Mouse (Mus musculus) spleen, postnatal 4 days (tissue): ENCODE data around the gene Hist1h4a.
"Not testable (repeated sequence)": the region's sequence is repeated elsewhere in the genome, so short reads cannot be mapped to it uniquely, and the experiment has no call there.

Experiments
- DNase-seq, 2 experiments: peaks; one replicate each; pipeline ENCODE4 v3.0.0; 2022; ENCODE audit warnings: low spot score in 2 of 2

Hist1h4a gene

DNA sequence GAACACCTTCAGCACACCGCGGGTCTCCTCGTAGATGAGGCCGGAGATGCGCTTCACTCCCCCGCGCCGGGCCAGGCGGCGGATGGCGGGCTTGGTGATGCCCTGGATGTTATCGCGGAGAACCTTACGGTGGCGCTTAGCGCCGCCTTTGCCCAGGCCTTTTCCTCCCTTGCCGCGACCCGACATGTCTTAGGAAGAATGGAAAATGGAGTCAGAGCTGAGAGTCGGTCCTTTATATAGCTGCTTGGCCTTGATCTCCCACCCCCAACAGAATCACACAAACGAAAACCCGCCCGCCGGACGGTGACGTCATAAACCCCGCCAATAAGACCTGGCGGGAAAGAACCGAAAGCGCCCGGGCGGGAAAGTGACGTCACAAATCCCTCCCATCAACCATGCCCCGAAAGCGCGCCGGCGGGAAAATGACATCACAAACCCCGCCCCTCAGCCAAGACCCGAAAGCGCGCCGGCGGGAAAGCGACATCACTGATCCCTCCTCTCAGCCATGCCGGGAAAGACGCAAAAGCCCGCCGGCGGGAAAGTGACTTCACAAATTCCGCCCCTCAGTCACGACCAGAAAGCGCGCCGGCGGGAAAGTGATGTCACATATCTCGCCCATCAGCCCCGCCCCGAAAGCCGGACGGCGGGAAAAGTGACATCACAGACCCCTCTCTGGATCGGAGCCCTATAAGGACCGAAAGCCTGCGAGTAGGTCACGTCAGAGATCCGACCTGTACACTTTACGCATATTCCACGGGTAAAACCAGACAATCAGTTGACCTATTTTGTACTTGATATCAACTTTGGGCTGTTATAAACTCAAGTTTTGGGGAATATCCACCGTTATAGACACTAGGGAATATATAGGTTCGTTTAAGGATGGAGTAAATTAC, at the start of gene Hist1h4a:
Gene Hist1h4a (minus strand): TSS at position 259 of the 893 bp plus-strand sequence.
- DNase-seq: peak; percentile 99

DNA sequence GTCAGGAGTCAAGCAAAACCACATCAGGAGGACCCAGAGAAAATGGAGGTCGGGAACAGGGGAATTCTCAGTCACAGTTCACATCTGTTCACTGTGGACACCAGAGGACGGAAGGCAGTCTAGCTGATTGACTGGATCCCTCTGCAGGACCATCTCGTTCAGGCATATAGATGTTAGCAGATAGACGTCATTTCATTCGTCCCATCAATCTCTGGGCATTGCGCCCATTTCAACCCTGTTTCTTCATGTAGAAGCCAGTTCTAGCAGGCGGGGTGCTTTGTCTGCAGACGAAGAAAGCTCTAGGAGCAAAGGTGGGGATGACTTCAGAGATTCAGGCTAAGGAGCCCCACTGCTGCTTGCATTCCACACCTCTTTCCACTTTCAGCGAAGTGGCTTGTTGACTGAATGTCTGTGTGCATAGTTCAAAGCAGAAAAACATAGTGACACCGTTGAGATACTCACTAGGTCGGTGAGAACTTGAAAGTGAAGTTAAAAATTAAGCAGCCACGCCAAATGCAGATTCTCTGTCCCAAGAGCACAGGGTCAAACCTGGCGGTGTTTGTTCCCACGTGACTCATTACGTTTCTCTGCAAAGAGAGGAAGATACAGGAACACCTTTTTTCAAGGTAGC, 45.5 kb upstream of the Hist1h4a start, which contains the start of gene Slc17a2:
Gene Slc17a2 (plus strand): TSS at position 572 of the 631 bp plus-strand sequence.
- DNase-seq: no peak

DNA sequence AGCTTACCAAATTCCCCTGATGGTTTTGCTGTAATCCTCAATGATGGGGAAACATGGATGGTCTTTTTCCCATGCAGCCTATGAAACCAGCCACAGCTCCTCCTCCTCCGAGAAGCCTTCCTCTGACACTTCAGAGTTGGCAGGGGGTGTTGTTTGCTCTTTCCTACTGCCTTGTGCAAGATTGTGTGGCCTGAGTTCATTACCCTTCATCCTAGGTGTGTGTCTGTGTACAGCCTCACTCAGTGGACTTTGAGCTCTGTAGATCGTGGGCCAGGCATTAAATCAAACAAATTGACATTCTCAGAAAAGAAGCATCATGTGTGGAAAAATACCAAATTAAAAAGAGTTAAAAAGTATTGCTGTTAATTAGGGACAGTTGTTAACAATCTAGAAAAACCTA, 43.5 kb upstream of the Hist1h4a start:
- no peak for DNase-seq

DNA sequence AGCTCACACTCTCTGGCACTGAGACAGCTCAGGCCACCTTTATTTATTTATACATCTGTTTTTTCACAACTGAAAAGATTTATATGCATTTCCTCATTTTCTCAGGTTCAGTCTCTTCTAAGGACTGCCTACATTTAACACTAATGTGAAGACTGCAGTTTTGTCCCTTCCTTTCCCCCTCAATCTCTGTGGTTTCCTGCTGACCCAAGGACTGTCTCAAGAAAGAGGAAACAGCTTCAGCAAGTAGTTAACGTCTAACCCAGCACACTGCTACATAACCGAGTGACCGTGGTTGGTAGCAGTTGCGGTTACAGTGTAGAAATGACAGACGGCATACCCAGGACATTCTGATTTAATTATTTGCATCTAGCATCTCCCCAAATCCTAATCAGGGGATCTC, 38.4 kb upstream of the Hist1h4a start:
- DNase-seq: no peak

DNA sequence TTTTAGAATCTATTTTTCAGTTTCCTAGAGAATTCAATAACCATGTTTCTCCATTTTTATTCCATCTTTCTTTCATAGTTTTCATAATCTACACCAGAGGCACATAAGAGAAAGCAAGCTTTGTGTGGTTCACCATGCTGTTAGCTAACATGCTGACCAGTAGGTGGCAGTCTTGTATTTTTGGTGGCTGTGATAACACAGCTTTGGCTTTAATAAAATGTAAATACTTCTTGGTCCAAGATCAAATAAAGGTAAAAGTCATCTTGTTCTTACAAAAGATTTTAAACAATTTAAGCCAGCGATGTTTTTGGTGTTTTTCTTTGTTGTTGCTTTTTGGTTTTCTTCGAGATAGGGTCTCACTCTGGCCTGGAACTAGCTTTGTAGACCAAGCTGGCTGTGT, 31.5 kb upstream of the Hist1h4a start:
- peak; percentile 44 to 71 for DNase-seq

DNA sequence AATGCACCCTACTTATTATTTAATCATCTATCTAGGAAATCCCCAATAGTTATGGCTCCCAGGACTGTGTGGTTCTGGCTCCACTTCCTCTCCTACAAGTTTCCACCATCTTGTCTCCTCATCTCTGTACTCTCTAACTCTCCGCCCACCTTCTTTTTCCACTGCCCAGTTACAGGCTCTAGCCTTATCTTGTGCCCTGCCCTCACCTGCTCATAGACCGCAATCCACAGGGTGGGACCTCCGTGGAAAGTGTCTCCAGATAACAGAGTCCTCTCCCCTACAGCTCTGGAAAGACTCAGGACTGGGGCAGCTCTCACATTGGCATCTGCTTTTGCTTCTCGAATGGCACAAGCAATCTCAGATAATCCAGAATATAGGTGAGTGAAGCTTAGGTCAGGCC, 18.0 kb upstream of the Hist1h4a start:
- DNase-seq: no peak

DNA sequence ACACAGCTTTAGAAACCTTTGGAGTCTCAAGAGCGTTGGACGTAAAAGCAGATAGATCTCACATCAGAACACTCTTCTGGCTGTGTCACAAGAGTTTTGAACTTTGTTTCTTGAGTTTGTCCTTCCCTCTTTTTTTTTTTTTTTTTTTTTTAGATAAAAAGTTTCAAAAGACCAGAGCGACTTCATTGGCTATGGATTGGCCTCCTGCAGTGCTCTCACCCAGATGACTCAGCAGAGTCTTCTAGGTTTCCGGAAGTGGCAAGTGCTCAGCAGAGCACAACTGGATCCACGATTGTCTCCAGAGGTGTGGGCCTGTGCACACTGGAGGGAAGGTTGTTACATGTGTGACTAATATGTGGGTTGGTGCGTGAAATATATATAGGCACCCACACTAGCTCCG, 17.3 kb upstream of the Hist1h4a start:
- DNase-seq: no peak

DNA sequence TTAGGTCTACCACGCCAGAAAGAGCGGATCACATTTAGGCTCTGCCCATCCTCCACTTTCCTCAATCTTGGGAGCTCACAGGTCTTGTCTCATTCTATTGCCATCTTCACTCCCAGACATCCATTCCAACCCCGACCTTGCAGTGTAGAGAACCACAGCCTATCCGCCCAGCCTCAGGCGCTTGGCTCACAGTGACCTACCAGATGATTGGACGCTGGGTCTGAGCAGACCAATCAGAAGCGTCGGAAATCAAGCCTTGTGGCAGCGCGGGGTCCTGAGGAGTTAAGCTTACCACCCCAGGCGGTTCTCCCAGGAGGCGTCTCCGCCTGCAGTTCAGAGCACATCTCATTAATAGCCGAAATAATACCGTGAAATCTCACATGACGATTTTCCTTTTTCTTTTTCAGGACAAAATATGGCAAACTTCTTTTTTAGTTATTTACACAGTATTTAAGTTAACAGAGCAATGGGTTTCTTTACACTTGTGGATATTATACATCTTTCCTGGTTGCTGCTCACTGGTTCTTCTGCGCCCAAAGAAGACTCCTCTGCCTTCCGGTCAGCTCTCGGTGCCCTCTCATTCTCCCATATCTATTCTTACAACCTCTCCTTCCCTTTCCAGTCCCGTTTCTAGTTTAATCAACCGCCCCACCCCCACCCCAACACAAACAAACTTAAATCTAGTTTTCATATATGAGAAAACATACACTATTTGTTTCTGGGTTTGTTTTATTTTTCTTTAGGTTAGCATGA, 11.7 kb upstream of the Hist1h4a start:
- DNase-seq: peak; percentile 66 to 76

DNA sequence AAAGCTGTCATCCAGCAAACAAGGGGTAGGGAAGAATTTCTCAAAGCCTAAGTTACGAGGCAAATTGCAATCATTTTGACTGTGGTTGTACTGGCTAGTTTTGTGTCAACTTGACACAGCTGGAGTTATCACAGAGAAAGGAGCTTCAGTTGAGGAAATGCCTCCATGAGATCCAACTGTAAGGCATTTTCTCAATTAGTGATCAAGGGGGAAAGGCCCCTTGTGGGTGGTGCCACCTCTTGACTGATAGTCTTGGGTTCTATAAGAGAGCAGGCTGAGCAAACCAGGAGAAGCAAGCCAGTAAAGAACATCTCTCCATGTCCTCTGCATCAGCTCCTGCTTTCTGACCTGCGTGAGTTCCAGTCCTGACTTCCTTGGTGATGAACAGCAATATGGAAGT, 8.6 kb upstream of the Hist1h4a start, which contains the start of gene Trim38:
Gene Trim38 (plus strand): TSS at position 301 of the 400 bp plus-strand sequence.
- not testable (repeated sequence) for DNase-seq

DNA sequence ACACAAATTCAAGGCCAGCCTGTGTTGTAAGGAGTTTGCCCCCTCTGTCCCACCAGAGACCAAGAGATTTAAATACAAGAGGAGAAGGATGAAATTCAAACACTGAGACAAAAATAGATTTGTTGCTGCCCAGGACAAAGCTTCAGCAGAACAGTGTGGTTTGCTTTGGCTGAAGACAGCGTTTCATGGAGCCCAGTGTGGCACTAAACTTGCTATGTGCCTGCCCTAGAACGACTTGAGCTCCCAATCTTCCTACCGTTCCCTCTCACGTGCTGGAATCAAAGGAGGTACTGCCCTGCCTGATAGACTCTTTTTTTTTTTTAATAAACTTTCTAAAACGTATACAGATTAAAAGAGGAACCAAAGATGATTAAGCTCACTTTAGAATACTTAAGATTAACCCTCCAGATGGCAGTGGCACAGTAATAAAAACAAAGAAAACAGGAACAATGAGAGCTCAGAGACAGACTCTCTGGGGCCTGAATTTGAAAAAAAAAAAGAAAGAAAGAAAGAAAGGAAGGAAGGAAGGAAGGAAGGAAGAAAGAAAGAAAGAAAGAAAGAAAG, 7.9 kb upstream of the Hist1h4a start:
- DNase-seq: no peak

DNA sequence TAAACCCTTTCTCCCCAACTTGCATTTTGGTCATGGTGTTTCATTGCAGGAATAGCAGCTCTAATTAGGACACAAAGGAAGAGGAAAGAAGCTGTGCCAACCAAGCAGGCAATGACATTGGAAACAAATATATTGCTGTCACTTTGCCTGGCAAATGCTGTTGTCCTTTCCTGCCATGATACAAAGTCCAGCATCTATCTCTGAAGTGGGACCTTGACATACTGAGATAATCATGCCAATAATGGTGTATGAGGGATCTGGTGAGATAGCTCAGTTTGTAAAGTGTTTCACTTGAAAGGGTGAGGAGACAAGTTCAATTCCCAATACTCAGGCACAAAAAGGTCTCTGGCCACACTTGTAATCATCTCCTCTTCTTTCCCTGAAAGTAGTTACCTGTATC, 5.7 kb upstream of the Hist1h4a start:
- DNase-seq: no peak

DNA sequence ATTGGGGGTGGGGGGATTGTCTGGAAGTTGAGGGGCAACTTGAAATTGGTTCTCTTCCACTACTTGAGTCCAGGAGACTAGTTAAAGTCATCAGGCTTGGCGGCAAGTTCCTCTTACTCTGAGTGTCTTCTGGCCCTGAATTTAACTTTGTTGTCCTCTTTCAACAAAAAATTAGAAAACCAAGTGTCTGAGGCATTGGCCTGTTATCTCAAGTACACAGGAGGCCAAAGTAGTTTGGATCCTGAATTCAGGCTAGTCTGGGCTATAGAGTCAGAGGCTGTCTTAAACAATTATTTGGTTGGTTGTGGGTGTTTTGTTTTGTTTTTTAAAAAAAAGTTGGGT, 4.1 kb upstream of the Hist1h4a start:
- no peak for DNase-seq

DNA sequence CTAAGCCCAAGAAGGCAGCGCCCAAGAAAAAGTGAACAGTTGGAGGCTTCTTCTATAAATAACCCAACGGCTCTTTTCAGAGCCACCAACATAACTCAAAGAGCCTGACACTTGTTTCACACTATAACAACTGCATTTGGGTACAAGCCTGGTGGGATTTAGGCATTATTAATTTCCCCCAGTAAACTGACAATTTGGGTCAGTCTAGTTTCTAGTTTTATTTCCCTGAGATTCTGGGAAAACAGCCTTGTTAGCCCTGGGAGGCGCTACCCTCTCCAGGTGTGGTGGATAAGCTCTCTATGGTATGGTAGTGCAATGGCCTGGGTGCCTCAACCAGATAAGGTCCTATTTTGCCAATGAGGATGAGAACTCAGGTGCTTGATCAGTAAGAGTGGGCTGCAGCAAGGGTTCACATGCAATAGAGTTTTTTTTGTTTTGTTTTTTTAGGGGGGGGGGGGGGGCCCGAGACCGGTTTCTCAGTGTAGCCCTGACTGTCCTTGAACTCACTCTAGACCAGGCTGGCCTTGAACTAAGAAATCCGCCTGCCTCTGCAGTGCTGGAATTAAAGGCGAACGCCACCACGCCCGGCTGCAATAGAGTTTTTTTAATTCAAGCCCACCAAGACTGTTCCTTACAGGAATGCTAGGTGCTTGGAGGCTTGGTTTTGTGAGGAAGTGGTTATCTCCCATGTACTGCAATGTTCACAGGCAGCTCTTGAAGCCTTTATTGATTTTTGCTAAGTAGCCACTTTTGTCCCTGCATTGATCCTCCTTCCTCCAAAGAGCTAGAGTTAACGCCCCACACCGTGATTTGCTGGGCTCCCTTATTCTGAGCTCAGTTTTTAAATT, 3.5 kb upstream of the Hist1h4a start:
- DNase-seq: peak; percentile 41 to 69

DNA sequence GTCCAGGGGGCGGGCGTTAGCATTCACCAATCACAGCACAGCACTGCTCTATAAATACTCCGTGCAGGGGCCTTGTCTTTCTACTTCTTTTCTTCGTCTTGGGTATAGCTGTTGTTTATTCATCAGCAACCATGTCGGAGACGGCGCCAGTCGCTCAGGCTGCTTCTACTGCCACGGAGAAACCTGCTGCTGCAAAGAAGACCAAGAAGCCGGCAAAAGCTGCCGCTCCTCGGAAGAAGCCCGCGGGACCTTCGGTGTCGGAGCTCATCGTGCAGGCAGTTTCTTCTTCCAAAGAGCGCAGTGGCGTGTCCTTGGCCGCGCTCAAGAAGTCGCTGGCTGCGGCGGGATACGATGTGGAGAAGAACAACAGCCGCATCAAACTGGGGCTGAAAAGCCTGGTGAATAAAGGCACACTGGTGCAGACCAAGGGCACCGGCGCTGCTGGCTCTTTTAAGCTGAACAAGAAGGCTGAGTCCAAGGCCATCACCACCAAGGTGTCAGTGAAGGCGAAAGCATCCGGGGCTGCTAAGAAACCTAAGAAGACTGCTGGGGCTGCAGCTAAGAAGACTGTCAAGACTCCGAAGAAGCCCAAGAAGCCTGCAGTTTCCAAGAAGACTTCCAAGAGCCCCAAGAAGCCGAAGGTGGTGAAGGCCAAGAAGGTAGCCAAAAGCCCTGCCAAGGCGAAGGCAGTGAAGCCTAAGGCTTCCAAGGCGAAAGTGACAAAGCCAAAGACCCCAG, 2.7 kb upstream of the Hist1h4a start, which contains the start of gene Hist1h1a:
Gene Hist1h1a (plus strand): TSS at position 81 of the 738 bp plus-strand sequence.
- DNase-seq: peak; percentile 92 to 93

DNA sequence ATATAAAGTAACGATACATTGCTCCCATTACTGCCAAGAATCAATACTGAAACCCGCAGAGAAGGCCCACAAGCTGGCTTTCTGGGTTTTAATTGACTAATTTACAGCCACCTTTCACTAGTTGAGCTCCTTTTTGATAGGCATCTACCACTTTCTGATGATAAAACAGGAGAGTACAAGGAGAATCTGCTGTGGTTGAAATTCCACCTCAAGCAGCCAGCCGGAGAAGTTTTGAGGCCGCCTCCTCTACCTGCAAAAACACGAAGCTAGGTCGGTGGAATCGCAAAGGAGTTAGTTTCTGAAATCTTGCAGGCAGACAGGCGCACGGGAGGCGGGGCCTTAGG, 2.2 kb upstream of the Hist1h4a start:
- no peak for DNase-seq

DNA sequence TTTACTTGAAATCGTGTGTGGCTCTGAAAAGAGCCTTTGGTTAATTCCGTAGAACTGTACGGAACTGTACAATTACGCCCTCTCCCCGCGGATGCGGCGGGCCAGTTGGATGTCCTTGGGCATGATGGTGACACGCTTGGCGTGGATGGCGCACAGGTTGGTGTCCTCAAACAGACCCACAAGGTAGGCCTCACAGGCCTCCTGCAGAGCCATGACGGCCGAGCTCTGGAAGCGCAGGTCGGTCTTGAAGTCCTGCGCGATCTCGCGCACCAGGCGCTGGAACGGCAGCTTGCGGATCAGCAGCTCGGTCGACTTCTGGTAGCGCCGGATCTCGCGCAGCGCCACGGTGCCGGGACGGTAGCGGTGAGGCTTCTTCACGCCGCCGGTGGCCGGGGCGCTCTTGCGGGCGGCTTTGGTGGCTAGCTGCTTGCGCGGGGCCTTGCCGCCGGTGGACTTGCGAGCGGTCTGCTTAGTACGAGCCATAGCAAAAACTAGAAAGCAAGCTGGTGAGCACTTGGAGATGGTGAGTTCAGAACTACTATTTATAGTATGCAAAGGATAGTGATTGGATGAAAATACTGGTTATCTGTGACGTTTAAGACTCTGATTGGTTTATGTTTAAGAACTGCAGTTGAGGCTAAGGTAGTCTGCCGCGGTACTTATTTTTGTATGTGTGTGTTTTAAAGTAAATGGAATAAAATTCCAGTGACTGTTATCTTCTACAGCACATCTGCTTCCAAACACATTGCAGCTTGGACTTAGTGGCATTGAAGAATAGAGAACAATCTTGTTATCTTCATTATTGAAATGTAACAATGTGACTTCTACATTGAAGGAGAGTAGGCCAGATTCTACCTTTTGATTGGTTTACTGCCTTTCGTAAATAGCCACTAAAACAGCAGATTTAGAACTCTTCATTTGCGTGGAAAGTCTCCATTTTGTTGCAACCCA, 1.1 kb upstream of the Hist1h4a start, which contains the start of gene Hist1h3a:
Gene Hist1h3a (minus strand): TSS at position 516 of the 951 bp plus-strand sequence.
- peak; percentile 83 to 91 for DNase-seq

DNA sequence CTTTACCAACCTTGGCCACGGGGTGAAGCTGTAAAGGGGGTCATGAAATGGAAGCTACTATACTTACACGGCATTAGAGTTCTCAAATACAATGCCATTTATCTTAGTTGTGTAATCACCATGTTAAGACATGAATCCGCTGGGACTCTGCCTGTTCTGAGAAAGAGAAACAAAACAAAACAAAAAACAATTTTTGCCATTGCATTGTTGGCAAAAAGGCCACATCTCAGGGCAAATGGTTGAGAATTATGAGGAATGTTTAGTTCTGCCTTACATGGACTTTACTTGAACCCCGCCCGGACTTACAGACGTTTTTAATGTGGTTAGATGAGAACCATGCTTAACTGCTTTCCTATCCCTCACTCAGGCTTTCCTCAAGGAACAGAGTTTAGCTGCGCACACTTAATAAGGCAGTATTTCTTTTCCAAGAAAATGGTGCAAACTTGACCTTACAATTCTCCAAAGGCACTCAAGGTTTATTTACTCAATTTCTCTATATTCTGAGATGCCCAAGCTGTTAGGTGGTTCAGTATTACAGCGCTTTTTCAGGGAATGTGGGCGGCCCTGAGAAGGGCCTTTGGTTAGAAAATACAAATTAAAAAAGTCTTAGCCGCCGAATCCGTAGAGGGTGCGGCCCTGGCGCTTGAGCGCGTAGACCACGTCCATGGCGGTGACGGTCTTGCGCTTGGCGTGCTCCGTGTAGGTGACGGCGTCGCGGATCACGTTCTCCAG, 624 bp downstream of the Hist1h4a start:
- peak; percentile 65 to 74 for DNase-seq

DNA sequence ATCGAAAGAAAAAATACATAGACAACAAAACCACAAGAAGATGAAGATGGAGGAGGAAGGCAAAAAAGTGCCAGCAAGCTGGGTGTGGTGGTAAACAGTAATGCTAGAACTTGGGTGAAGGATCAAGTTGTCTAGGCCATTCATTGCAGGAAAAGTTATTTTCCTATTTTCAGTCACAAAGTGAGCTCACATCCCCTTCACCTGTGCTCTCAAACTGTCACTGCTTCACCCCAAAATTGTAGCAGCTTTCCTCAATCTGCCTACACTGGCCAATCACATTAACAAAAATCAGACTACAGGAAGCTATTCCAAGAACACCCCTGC, 1.2 kb downstream of the Hist1h4a start:
- no peak for DNase-seq
